Mouse (Mus musculus): ENCODE measurements around the gene Gtf2i. TPM values are rescaled to one million over a fixed set of nuclear protein-coding genes. Genes with fewer than 3 reads are reported as not detected.
A peak's percentile ranks its signal among the peaks of the same experiment; 100 is the strongest.

Gene Gtf2i
- polyA plus RNA-seq, 1 experiment from 2014 or later = 220 TPM

GRCm38 (mm10) chr5:134271421-134271820, 43.1 kb downstream of the Gtf2i start:
- Histone ChIP-seq H3K9ac (replicated peaks) (no peak overlapping the region), H3K36me3 (peaks cover 95% of the 10 kb centered on the region), H3K27ac (replicated peaks) (no peak overlapping the region), H3K4me3 (no peak overlapping the region), H3K4me2 (replicated peaks) (no peak overlapping the region), H3K9me3 (no peaks in the 10 kb centered on the region), H3K27me3 (no peaks in the 10 kb centered on the region), H3K4me1 (no peaks in the 10 kb centered on the region)
- WGBS = 87% methylated on average over 11 of the region's 11 CpGs
- ATAC-seq (ENCODE audit: low FRiP score, low read depth) = no peak

- H3K36me3 ChIP-seq = peaks cover 97% of the 10 kb centered on the region
- no peak for ATAC-seq (ENCODE audit: low FRiP score, low read depth)
- H3K27ac ChIP-seq (replicated peaks) = no peak overlapping the region
- no peak overlapping the region for H3K9ac ChIP-seq (replicated peaks)
- no peak overlapping the region for H3K4me2 ChIP-seq (replicated peaks)
- 98% methylated on average over 4 of the region's 4 CpGs for WGBS
- H3K27me3 ChIP-seq = no peaks in the 10 kb centered on the region
- H3K4me1 ChIP-seq = no peaks in the 10 kb centered on the region
- H3K9me3 ChIP-seq = no peaks in the 10 kb centered on the region
- H3K4me3 ChIP-seq = no peak overlapping the region
These were observed 44.0 kb downstream of the Gtf2i start for GRCm38 (mm10) chr5:134270566-134270965.

GRCm38 (mm10) chr5:134269751-134270150, 44.8 kb downstream of the Gtf2i start:
- Histone ChIP-seq H3K4me3 (no peak overlapping the region), H3K4me2 (replicated peaks) (no peak overlapping the region), H3K27me3 (no peaks in the 10 kb centered on the region), H3K36me3 (peaks cover 97% of the 10 kb centered on the region), H3K9me3 (no peaks in the 10 kb centered on the region), H3K9ac (replicated peaks) (no peak overlapping the region), H3K4me1 (no peaks in the 10 kb centered on the region), H3K27ac (replicated peaks) (no peak overlapping the region)
- 92% methylated on average over 5 of the region's 5 CpGs for WGBS
- ATAC-seq (ENCODE audit: low FRiP score, low read depth) = no peak

- Histone ChIP-seq H3K9ac (replicated peaks) (no peak overlapping the region), H3K36me3 (peaks cover 98% of the 10 kb centered on the region), H3K4me3 (no peak overlapping the region), H3K9me3 (no peaks in the 10 kb centered on the region), H3K27ac (replicated peaks) (no peak overlapping the region), H3K4me1 (no peaks in the 10 kb centered on the region), H3K27me3 (no peaks in the 10 kb centered on the region), H3K4me2 (replicated peaks) (no peak overlapping the region)
- WGBS = 98% methylated on average over 8 of the region's 8 CpGs
- ATAC-seq (ENCODE audit: low FRiP score, low read depth) = no peak
These were observed 45.8 kb downstream of the Gtf2i start for GRCm38 (mm10) chr5:134268751-134269150.

GRCm38 (mm10) chr5:134266404-134266803, 48.2 kb downstream of the Gtf2i start:
- Histone ChIP-seq H3K9me3 (no peaks in the 10 kb centered on the region), H3K4me3 (no peak overlapping the region), H3K4me1 (no peaks in the 10 kb centered on the region), H3K4me2 (replicated peaks) (no peak overlapping the region), H3K27ac (replicated peaks) (no peak overlapping the region), H3K9ac (replicated peaks) (no peak overlapping the region), H3K36me3 (peaks cover 98% of the 10 kb centered on the region), H3K27me3 (no peaks in the 10 kb centered on the region)
- WGBS = 86% methylated on average over 18 of the region's 18 CpGs
- no peak for ATAC-seq (ENCODE audit: low FRiP score, low read depth)

- Histone ChIP-seq H3K9me3 (no peaks in the 10 kb centered on the region), H3K27me3 (no peaks in the 10 kb centered on the region), H3K9ac (replicated peaks) (no peak overlapping the region), H3K4me1 (no peaks in the 10 kb centered on the region), H3K27ac (replicated peaks) (no peak overlapping the region), H3K4me3 (no peak overlapping the region), H3K4me2 (replicated peaks) (no peak overlapping the region), H3K36me3 (peaks cover 98% of the 10 kb centered on the region)
- 95% methylated on average over 2 of the region's 2 CpGs for WGBS
- no peak for ATAC-seq (ENCODE audit: low FRiP score, low read depth)
These were observed 48.7 kb downstream of the Gtf2i start for GRCm38 (mm10) chr5:134265890-134266289.

- H3K9ac ChIP-seq (replicated peaks) = no peak overlapping the region
- peaks cover 95% of the 10 kb centered on the region for H3K36me3 ChIP-seq
These were observed 54.4 kb downstream of the Gtf2i start for GRCm38 (mm10) chr5:134260001-134260636.

GRCm38 (mm10) chr5:134258934-134259333, 55.6 kb downstream of the Gtf2i start:
- H3K4me2 ChIP-seq (replicated peaks) = no peak overlapping the region
- no peak overlapping the region for H3K9ac ChIP-seq (replicated peaks)
- H3K4me3 ChIP-seq = no peak overlapping the region
- H3K36me3 ChIP-seq = peaks cover 94% of the 10 kb centered on the region
- 94% methylated on average over 2 of the region's 2 CpGs for WGBS
- no peaks in the 10 kb centered on the region for H3K4me1 ChIP-seq
- no peaks in the 10 kb centered on the region for H3K27me3 ChIP-seq
- no peak overlapping the region for H3K27ac ChIP-seq (replicated peaks)
- no peaks in the 10 kb centered on the region for H3K9me3 ChIP-seq
- no peak for ATAC-seq (ENCODE audit: low FRiP score, low read depth)

More at GRCm38 (mm10) chr5:134260001-134260636, 54.4 kb downstream of the Gtf2i start:
- no peak overlapping the region for H3K4me2 ChIP-seq (replicated peaks)
- no peak overlapping the region for H3K27ac ChIP-seq (replicated peaks)
- no peak overlapping the region for H3K4me3 ChIP-seq
- 91% methylated on average over 9 of the region's 9 CpGs for WGBS
- no peak for ATAC-seq (ENCODE audit: low FRiP score, low read depth)
- no peaks in the 10 kb centered on the region for H3K27me3 ChIP-seq
- H3K4me1 ChIP-seq = no peaks in the 10 kb centered on the region
- no peaks in the 10 kb centered on the region for H3K9me3 ChIP-seq

GRCm38 (mm10) chr5:134258395-134258794, 56.2 kb downstream of the Gtf2i start:
- Histone ChIP-seq H3K4me2 (replicated peaks) (no peak overlapping the region), H3K9me3 (no peaks in the 10 kb centered on the region), H3K9ac (replicated peaks) (no peak overlapping the region), H3K4me1 (no peaks in the 10 kb centered on the region), H3K27ac (replicated peaks) (no peak overlapping the region), H3K36me3 (peaks cover 94% of the 10 kb centered on the region), H3K4me3 (no peak overlapping the region), H3K27me3 (no peaks in the 10 kb centered on the region)
- 86% methylated on average over 4 of the region's 4 CpGs for WGBS
- ATAC-seq (ENCODE audit: low FRiP score, low read depth) = no peak

- Histone ChIP-seq H3K4me2 (replicated peaks) (no peak overlapping the region), H3K27me3 (no peaks in the 10 kb centered on the region), H3K4me1 (no peaks in the 10 kb centered on the region), H3K36me3 (peaks cover 94% of the 10 kb centered on the region), H3K27ac (replicated peaks) (no peak overlapping the region), H3K4me3 (no peak overlapping the region), H3K9ac (replicated peaks) (no peak overlapping the region), H3K9me3 (no peaks in the 10 kb centered on the region)
- WGBS = 95% methylated on average over 13 of the region's 13 CpGs
- no peak for ATAC-seq (ENCODE audit: low FRiP score, low read depth)
These were observed 57.1 kb downstream of the Gtf2i start for GRCm38 (mm10) chr5:134257349-134258031.

- Histone ChIP-seq H3K4me3 (no peak overlapping the region), H3K9me3 (no peaks in the 10 kb centered on the region), H3K4me2 (replicated peaks) (no peak overlapping the region), H3K9ac (replicated peaks) (no peak overlapping the region), H3K27ac (replicated peaks) (0 out of 2 replicates have a peak overlapping the region, but pooled peaks have one; percentile 15), H3K36me3 (peaks cover 94% of the 10 kb centered on the region), H3K4me1 (no peaks in the 10 kb centered on the region), H3K27me3 (no peaks in the 10 kb centered on the region)
- ATAC-seq (ENCODE audit: low FRiP score, low read depth) = no peak
- WGBS = 95% methylated on average over 10 of the region's 10 CpGs
These were observed 59.3 kb downstream of the Gtf2i start for GRCm38 (mm10) chr5:134255294-134255693.

GRCm38 (mm10) chr5:134253806-134254205, 60.8 kb downstream of the Gtf2i start:
- no peak for ATAC-seq (ENCODE audit: low FRiP score, low read depth)
- Histone ChIP-seq H3K9ac (replicated peaks) (no peak overlapping the region), H3K4me1 (no peaks in the 10 kb centered on the region), H3K27me3 (no peaks in the 10 kb centered on the region), H3K4me3 (no peak overlapping the region), H3K27ac (replicated peaks) (no peak overlapping the region), H3K4me2 (replicated peaks) (no peak overlapping the region), H3K36me3 (peaks cover 92% of the 10 kb centered on the region), H3K9me3 (no peaks in the 10 kb centered on the region)
- 71% methylated on average over 3 of the region's 3 CpGs for WGBS

All from midbrain, embryonic 12.5 days (tissue).